Mouse (Mus musculus) megakaryocyte progenitor cell, adult 5-6 weeks (primary cell): ENCODE measurements around the gene 1700069L16Rik. TPM values are rescaled to one million over a fixed set of nuclear protein-coding genes. Genes with fewer than 3 reads are reported as not detected.

Experiments
- ATAC-seq: replicated peaks from 2 replicates; pipeline ENCODE4 v1.8.0; 2016; ENCODE audit warnings: mild to moderate bottlenecking, moderate TSS enrichment, inconsistent platforms; ENCODE audit not compliant: poor library complexity
- total RNA-seq, 2 experiments: library from RNA; stranded (forward) in 1 of 2; stranded (reverse) in 1 of 2; fragments of 157-497, 149-512 nt in 1 of 2; fragments of 200-1000 nt in 1 of 2; gene quantifications; 2 replicates each; pipeline versions ENCODE4 v1.2.3 to v1.2.4; 2015 to 2017

The 1700069L16Rik gene
- total RNA-seq, 2 experiments from 2014 or later, result not detected

DNA sequence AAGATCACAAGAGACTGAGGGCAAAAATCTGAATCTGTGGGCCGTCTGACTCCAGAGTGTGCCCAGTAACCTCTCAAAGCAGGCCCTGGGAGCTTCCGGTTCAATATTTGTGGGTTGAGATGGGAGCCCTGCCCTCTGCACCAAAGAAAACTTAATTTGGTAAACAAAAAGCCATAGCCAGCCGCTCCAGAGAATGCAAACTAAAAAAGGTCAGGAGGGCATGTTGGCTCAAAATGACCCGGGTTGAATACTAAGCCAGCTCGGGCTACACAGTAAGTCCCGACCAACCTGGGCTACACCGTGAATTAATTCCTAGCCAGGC is 10.4 kb upstream of the 1700069L16Rik start:
- ATAC-seq, result no peak

- ATAC-seq, result no peak
These were observed 9.8 kb upstream of the 1700069L16Rik start for GRCm38 (mm10) chr5:113734376-113734775.

DNA sequence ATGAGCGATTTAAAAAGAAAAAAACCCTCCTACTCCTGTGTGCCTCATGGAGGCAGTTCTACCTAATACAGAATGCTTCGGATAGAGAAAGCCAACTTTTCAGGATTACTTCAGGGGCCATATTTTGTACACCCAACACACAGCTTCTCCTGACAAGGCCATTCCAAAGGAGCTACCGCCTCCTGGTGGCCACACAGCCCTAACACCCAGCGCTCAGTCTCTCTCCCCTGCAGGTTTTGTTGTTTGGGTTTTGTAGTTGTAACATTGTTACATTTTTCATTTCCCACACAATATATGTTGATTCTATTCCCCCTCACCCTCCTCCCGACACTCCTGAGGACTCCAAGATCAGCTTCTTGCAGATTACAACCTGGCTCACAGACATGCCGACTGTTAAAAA is 7.6 kb upstream of the 1700069L16Rik start:
- ATAC-seq, result no peak

GRCm38 (mm10) chr5:113731174-113731573 is 6.6 kb upstream of the 1700069L16Rik start:
- no peak for ATAC-seq

- no peak for ATAC-seq
These were observed 6.1 kb upstream of the 1700069L16Rik start for GRCm38 (mm10) chr5:113730641-113731121.

- ATAC-seq, result no peak
These were observed 4.1 kb upstream of the 1700069L16Rik start for GRCm38 (mm10) chr5:113728691-113729090.

DNA sequence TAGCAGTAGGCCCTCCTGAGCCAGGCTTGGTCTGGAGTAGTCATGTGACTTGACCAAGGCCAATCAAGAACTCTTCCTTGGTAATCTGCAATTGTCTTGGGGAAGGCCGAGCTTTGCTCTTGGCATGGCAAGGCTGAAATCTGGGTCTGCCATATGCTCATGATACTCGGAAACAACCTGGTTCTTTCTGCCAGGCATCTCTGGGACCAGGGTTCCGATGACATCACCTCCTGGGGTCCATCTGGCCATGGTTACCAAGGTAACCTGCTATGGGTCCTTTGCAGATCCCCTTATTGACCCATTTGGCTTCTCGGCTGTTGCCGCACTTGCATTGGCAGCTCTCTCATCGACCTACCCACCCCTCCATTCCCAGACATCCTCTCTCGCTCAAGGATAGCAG is 3.4 kb upstream of the 1700069L16Rik start:
- ATAC-seq, result no peak

GRCm38 (mm10) chr5:113727238-113727637 is 2.7 kb upstream of the 1700069L16Rik start:
- no peak for ATAC-seq

- ATAC-seq, result no peak
These were observed 2.0 kb upstream of the 1700069L16Rik start for GRCm38 (mm10) chr5:113726618-113727017.

- ATAC-seq, result no peak
These were observed 845 bp upstream of the 1700069L16Rik start for GRCm38 (mm10) chr5:113725417-113725816.

- no peak for ATAC-seq
These were observed 870 bp downstream of the 1700069L16Rik start for GRCm38 (mm10) chr5:113723567-113724237.

- no peak for ATAC-seq
These were observed 2.2 kb downstream of the 1700069L16Rik start for GRCm38 (mm10) chr5:113722224-113723013.

DNA sequence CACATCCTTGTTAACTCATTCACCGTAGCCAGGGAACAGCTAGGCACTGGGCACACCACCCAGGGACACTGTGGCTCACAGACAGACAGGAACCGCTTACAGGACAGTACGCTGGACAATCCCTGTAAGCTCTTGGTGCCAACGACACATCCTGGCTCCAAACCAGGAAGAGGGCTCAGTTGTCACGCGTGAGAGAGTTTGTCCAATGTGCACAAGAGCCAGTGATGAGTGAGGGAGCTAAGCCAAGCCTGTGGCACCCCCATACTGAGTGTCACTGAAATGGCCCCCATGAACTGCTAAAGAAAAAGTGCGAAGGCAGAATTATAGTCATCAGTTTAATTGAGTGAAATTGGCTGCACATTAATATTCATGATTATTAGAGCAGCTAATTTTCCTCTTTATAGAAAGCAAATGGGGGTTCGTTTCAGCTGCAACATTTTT is 5.3 kb downstream of the 1700069L16Rik start:
- no peak for ATAC-seq

- ATAC-seq, result peak; percentile 50; the same call in 1 of the 2 replicates
These were observed 7.8 kb downstream of the 1700069L16Rik start for GRCm38 (mm10) chr5:113716581-113717388.

GRCm38 (mm10) chr5:113712861-113713260 is 11.7 kb downstream of the 1700069L16Rik start:
- ATAC-seq, result no peak

- no peak for ATAC-seq
These were observed 20.6 kb downstream of the 1700069L16Rik start for GRCm38 (mm10) chr5:113703803-113704585.

- ATAC-seq, result no peak
These were observed 24.1 kb downstream of the 1700069L16Rik start for GRCm38 (mm10) chr5:113700388-113701023.

- no peak for ATAC-seq
These were observed 30.2 kb downstream of the 1700069L16Rik start for GRCm38 (mm10) chr5:113694415-113694814.

- ATAC-seq, result no peak
These were observed 30.6 kb downstream of the 1700069L16Rik start for GRCm38 (mm10) chr5:113694000-113694399.

GRCm38 (mm10) chr5:113693196-113693755 is 31.3 kb downstream of the 1700069L16Rik start:
- ATAC-seq, result 0 out of 2 replicates have a peak, but pooled peaks have one; percentile 6
